Mouse (Mus musculus) central nervous system, embryonic 14 days (tissue): ENCODE results near the gene Ryr1. TPM values are rescaled to one million over a fixed set of nuclear protein-coding genes. Genes with fewer than 3 reads are reported as not detected.

ENCODE experiments used
- polyA plus RNA-seq: library from polyadenylated mRNA; depleted of rRNA; stranded (reverse); fragments of >200 nt; gene quantifications from 2 replicates; pipeline ENCODE4 v1.2.3, GENCODE M21; 2012; rRNA removed

Ryr1 gene
- 9.3 and 12.9 TPM in 2 replicates for polyA plus RNA-seq

GRCm38 (mm10) chr7:29124970-29125369 is at the start of gene Ryr1:
TSS of gene Ryr1 (minus strand) at chr7:29125179.

GRCm38 (mm10) chr7:29170066-29170754 is 45.2 kb upstream of the Ryr1 start, which contains the start of the genes Ggn and Spred3:
TSS of gene Ggn (plus strand) at chr7:29170210.
TSS of gene Spred3 (minus strand) at chr7:29170411.

GRCm38 (mm10) chr7:29155838-29156782 is 31.1 kb upstream of the Ryr1 start, which contains the start of gene Fam98c:
TSS of gene Fam98c (minus strand) at chr7:29156234.

GRCm38 (mm10) chr7:29134693-29135386 is 9.9 kb upstream of the Ryr1 start, which contains the start of gene Rasgrp4:
TSS of gene Rasgrp4 (plus strand) at chr7:29134851.

GRCm38 (mm10) chr7:28981651-28982273 is 143.2 kb downstream of the Ryr1 start, which contains the start of the genes Eif3k and Map4k1:
TSS of gene Eif3k (minus strand) at chr7:28981864.
TSS of gene Map4k1 (plus strand) at chr7:28982050.

GRCm38 (mm10) chr7:28961927-28962670 is 162.9 kb downstream of the Ryr1 start, which contains the start of gene Actn4:
TSS of gene Actn4 (minus strand) at chr7:28962340.

Other genes with a start within 250 kb of the Ryr1 start
- gene Capn12, start 243.8 kb downstream of the Ryr1 start, polyA plus RNA-seq = 0.06 and 0.08 TPM in 2 replicates
- gene Actn4, start 162.8 kb downstream of the Ryr1 start, polyA plus RNA-seq = 159 and 181 TPM in 2 replicates
- 433 and 449 TPM in 2 replicates for gene Eif3k, start 143.3 kb downstream of the Ryr1 start, polyA plus RNA-seq
- 7.6 and 9.0 TPM in 2 replicates for gene Map4k1, start 143.1 kb downstream of the Ryr1 start, polyA plus RNA-seq
- 3.2 and 3.4 TPM in 2 replicates for gene Rasgrp4, start 9.7 kb upstream of the Ryr1 start, polyA plus RNA-seq
- gene Fam98c, start 31.1 kb upstream of the Ryr1 start, polyA plus RNA-seq = 24.0 and 24.1 TPM in 2 replicates
- 0.61 and 0.94 TPM in 2 replicates for gene Ggn, start 45.0 kb upstream of the Ryr1 start, polyA plus RNA-seq
- gene Spred3, start 45.2 kb upstream of the Ryr1 start, polyA plus RNA-seq = 27.5 and 29.3 TPM in 2 replicates
- 276 and 299 TPM in 2 replicates for gene Psmd8, start 55.5 kb upstream of the Ryr1 start, polyA plus RNA-seq
- gene Catsperg1, start 88.9 kb upstream of the Ryr1 start, polyA plus RNA-seq = 7.5 and 7.8 TPM in 2 replicates
- gene Kcnk6, start 107.3 kb upstream of the Ryr1 start, polyA plus RNA-seq = 1.4 and 3.0 TPM in 2 replicates
- gene Yif1b, start 113.2 kb upstream of the Ryr1 start, polyA plus RNA-seq = 60.7 and 65.4 TPM in 2 replicates
- gene 2200002D01Rik, start 123.3 kb upstream of the Ryr1 start, polyA plus RNA-seq = 0.25 and 0.85 TPM in 2 replicates
- 36.9 and 49.5 TPM in 2 replicates for gene Spint2, start 156.7 kb upstream of the Ryr1 start, polyA plus RNA-seq
- 9.3 and 13.2 TPM in 2 replicates for gene Ppp1r14a, start 164.1 kb upstream of the Ryr1 start, polyA plus RNA-seq
- gene Dpf1, start 178.8 kb upstream of the Ryr1 start, polyA plus RNA-seq = 111 and 128 TPM in 2 replicates